Comparison of ENCODE assay signal across 8 mouse cellular contexts in genomic region chr6:48537105-48537954, GRCm38 (mm10). TPM values are rescaled to one million over a fixed set of nuclear protein-coding genes. Genes with fewer than 3 reads are reported as not detected.
DNase-seq lines count a peak whose midpoint lies in the region; ATAC-seq lines count a peak whose summit lies in the region.

Atp6v0e2 (plus strand) TSS chr6:48537615.

- H3K4me1 ChIP-seq in intestine, embryonic 15.5 days (replicated peaks) = peaks cover 4% of the 10 kb centered on the region

- peak within 1 kb of the TSS; percentile 70 for H3K4me2 ChIP-seq in intestine, embryonic 15.5 days (replicated peaks)

- DNase-seq in adrenal gland, postnatal 10 days = peak; percentile 86
- DNase-seq in embryo, embryonic 11.5 days (ENCODE audit: low read depth, low spot score) = peak; percentile 78
- DNase-seq in gastrocnemius, postnatal 4 days (ENCODE audit: low spot score in 2 of 2) = peak; percentile 64 to 80
- peak; percentile 86 to 91 for DNase-seq in left cerebral cortex, adult 8-10 months (ENCODE audit: low spot score in 2 of 2)
- DNase-seq in lung, postnatal 36 days = peak; percentile 86
- peak; percentile 91 for DNase-seq in right cerebral cortex, postnatal 25 days

- peak; percentile 91 for ATAC-seq in intestine, embryonic 15.5 days
- no peak for ATAC-seq in megakaryocyte progenitor cell, adult 5-6 weeks (replicated peaks; ENCODE audit: poor library complexity)

- no peaks in the 10 kb centered on the region for H3K27me3 ChIP-seq in intestine, embryonic 15.5 days (replicated peaks)

- WGBS in intestine, embryonic 15.5 days = 6% methylated on average over 38 of the region's 38 CpGs

- 0 out of 2 replicates have a peak within 1 kb of the TSS, but pooled peaks have one; percentile 48 for H3K27ac ChIP-seq in intestine, embryonic 15.5 days

- peak within 1 kb of the TSS; percentile 43 for H3K9ac ChIP-seq in intestine, embryonic 15.5 days

- H3K36me3 ChIP-seq in intestine, embryonic 15.5 days = no peaks in the 10 kb centered on the region

- peak within 1 kb of the TSS; percentile 45 for H3K4me3 ChIP-seq in intestine, embryonic 15.5 days (replicated peaks)

- no peaks in the 10 kb centered on the region for H3K9me3 ChIP-seq in intestine, embryonic 15.5 days

RNA-seq across cellular contexts. Expression of gene Atp6v0e2, which starts in this region (rescaled TPM):
- total RNA-seq in adrenal gland, postnatal 10 days (2021) = 10 to 100 TPM; 35.9 to 42.8 TPM
- 10 to 100 TPM; 29.7 to 33.3 TPM for total RNA-seq in gastrocnemius, postnatal 4 days (2021)
- 23.3 and 25.0 TPM in 2 replicates for polyA plus RNA-seq in intestine, embryonic 15.5 days (2015; fragmentation: Nextera tagmentation; extraction: Ambion mirVana)
- 100 to 1,000 TPM; 400 to 422 (median 415) TPM for total RNA-seq in left cerebral cortex, adult 8-10 months (2022)
- total RNA-seq in megakaryocyte progenitor cell, adult 5-6 weeks (2015) = not detected in 2 replicates
- total RNA-seq in megakaryocyte progenitor cell, adult 5-6 weeks (2017) = not detected in 2 replicates

Comparison
In these comparisons a context has a peak if more than half of its experiments do, and no peak if none do; other contexts are left out.
1. RNA of gene Atp6v0e2 (total RNA-seq): 400 to 422 TPM in left cerebral cortex, adult 8-10 months, 35.9 to 42.8 TPM in adrenal gland, postnatal 10 days and 29.7 to 33.3 TPM in gastrocnemius, postnatal 4 days; not detected in megakaryocyte progenitor cell, adult 5-6 weeks; every median in the first group is over 10 times any median in the second.
2. RNA of gene Atp6v0e2 (total RNA-seq): 400 to 422 TPM in left cerebral cortex, adult 8-10 months; 35.9 to 42.8 TPM in adrenal gland, postnatal 10 days and 29.7 to 33.3 TPM in gastrocnemius, postnatal 4 days; every median in the first group is over 4 times any median in the second.
3. Peak in every context shown above with its lines, with median percentiles within 50 percentile points of each other: DNase-seq.